Mouse (Mus musculus): ENCODE measurements around the gene Vmn2r105.

Gene Vmn2r105

GRCm38 (mm10) chr17:20234952-20235351 lies at the start of gene Vmn2r105:
Gene Vmn2r105 (minus strand): TSS chr17:20235052.
- no peak for ATAC-seq (ENCODE audit: insufficient number of reproducible peaks, low FRiP score, low TSS enrichment)

- ATAC-seq (ENCODE audit: insufficient number of reproducible peaks, low FRiP score, low TSS enrichment): no peak
Measured at GRCm38 (mm10) chr17:20255522-20255921, 20.7 kb upstream of the Vmn2r105 start.

GRCm38 (mm10) chr17:20182997-20183396 lies 51.9 kb downstream of the Vmn2r105 start, which contains the start of gene Fpr-rs6:
Gene Fpr-rs6 (minus strand): TSS chr17:20183097.
- no peak for ATAC-seq (ENCODE audit: insufficient number of reproducible peaks, low FRiP score, low TSS enrichment)

All from cerebellum, adult (tissue).